Mouse (Mus musculus) forebrain, embryonic 10.5 days (tissue): ENCODE data around the gene Ahr. TPM values are rescaled to one million over a fixed set of nuclear protein-coding genes. Genes with fewer than 3 reads are reported as not detected.

ENCODE experiments used
- DNase-seq: peaks from one replicate; pipeline ENCODE4 v3.0.0-alpha.2; 2017; ENCODE audit warnings: low spot score; ENCODE audit errors: extremely low spot score
- H3K27ac ChIP-seq: fragments of 300-500 bp; sonication (generic); 2 replicates; pipeline ENCODE4 v1.5.1; 2016; ENCODE audit warnings: mild to moderate bottlenecking
- H3K27me3 ChIP-seq: fragments of 300-500 bp; sonication (generic); 2 replicates; pipeline ENCODE4 v1.6.1; 2016; ENCODE audit warnings: mild to moderate bottlenecking; ENCODE audit not compliant: poor library complexity, severe bottlenecking
- H3K36me3 ChIP-seq: fragments of 300-500 bp; sonication (generic); replicated peaks from 2 replicates; pipeline ENCODE4 v1.6.1; 2016; ENCODE audit warnings: mild to moderate bottlenecking, moderate library complexity
- H3K4me1 ChIP-seq: fragments of 300-500 bp; sonication (generic); 2 replicates; pipeline ENCODE4 v1.6.1; 2016
- H3K4me3 ChIP-seq: fragments of 300-500 bp; sonication (generic); 2 replicates; pipeline ENCODE4 v1.5.1; 2016; ENCODE audit warnings: mild to moderate bottlenecking, moderate library complexity
- H3K9me3 ChIP-seq: fragments of 300-500 bp; sonication (generic); 2 replicates; pipeline ENCODE4 v1.6.1; 2016; ENCODE audit warnings: mild to moderate bottlenecking, moderate library complexity
- WGBS: fragments of 180-500 bp; shearing (Covaris S2); methylation state at CpG from one replicate; pipeline ENCODE4 v1.1.7; 2016; 5-methylcytosine and 5-hydroxymethylcytosine counted together
- polyA plus RNA-seq: library from polyadenylated mRNA; unstranded; fragments of >200 nt; fragmentation: Nextera tagmentation; extraction: Ambion mirVana; gene quantifications from 2 replicates; pipeline ENCODE4 v1.2.1, GENCODE M21; 2016

The Ahr gene
- polyA plus RNA-seq, result 1.4 and 1.8 TPM in 2 replicates

GRCm38 (mm10) chr12:35534754-35535236 lies at the start of gene Ahr:
Gene Ahr (minus strand): TSS chr12:35535038.
- Histone ChIP-seq H3K27me3 (peaks cover 21% of the 10 kb centered on the region), H3K4me3 (peak within 1 kb of the TSS; percentile 80), H3K4me1 (peaks cover 12% of the 10 kb centered on the region), H3K9me3 (no peaks in the 10 kb centered on the region), H3K27ac (peak within 1 kb of the TSS; percentile 81), H3K36me3 (no peaks in the 10 kb centered on the region)
- 0% methylated on average over 46 of the region's 52 CpGs for WGBS
- DNase-seq, result peak; percentile 86

- WGBS, result 81% methylated on average over 4 of the region's 4 CpGs
- Histone ChIP-seq H3K4me1 (no peaks in the 10 kb centered on the region), H3K9me3 (no peaks in the 10 kb centered on the region), H3K27me3 (no peaks in the 10 kb centered on the region), H3K36me3 (no peaks in the 10 kb centered on the region), H3K27ac (no peak overlapping the region), H3K4me3 (no peak overlapping the region)
- no peak for DNase-seq
Measured at GRCm38 (mm10) chr12:35578826-35579225, 44.0 kb upstream of the Ahr start.

- H3K4me1 ChIP-seq, result no peaks in the 10 kb centered on the region
- no peaks in the 10 kb centered on the region for H3K9me3 ChIP-seq
- no peak for DNase-seq
- H3K4me3 ChIP-seq, result no peak overlapping the region
- no peaks in the 10 kb centered on the region for H3K27me3 ChIP-seq
- no peak overlapping the region for H3K27ac ChIP-seq
- no peaks in the 10 kb centered on the region for H3K36me3 ChIP-seq
- 89% methylated on average over 4 of the region's 4 CpGs for WGBS
Measured at GRCm38 (mm10) chr12:35576107-35576506, 41.3 kb upstream of the Ahr start.

- no peaks in the 10 kb centered on the region for H3K4me1 ChIP-seq
- no peak for DNase-seq
- no peak overlapping the region for H3K4me3 ChIP-seq
- H3K9me3 ChIP-seq, result no peaks in the 10 kb centered on the region
- no peak overlapping the region for H3K27ac ChIP-seq
- no peaks in the 10 kb centered on the region for H3K36me3 ChIP-seq
- H3K27me3 ChIP-seq, result no peaks in the 10 kb centered on the region
- 82% methylated on average over 2 of the region's 2 CpGs for WGBS
Measured at GRCm38 (mm10) chr12:35573713-35574112, 38.9 kb upstream of the Ahr start.

- H3K27ac ChIP-seq, result no peak overlapping the region
- 90% methylated on average over 3 of the region's 3 CpGs for whole genome bisulfite sequencing
Measured at GRCm38 (mm10) chr12:35562826-35563225, 28.0 kb upstream of the Ahr start.

GRCm38 (mm10) chr12:35558868-35559267 lies 24.0 kb upstream of the Ahr start:
- Histone ChIP-seq H3K4me3 (no peak overlapping the region), H3K4me1 (no peaks in the 10 kb centered on the region), H3K36me3 (no peaks in the 10 kb centered on the region), H3K27me3 (no peaks in the 10 kb centered on the region), H3K9me3 (no peaks in the 10 kb centered on the region), H3K27ac (no peak overlapping the region)
- DNase-seq, result no peak
- WGBS, result 91% methylated on average over 2 of the region's 2 CpGs

More at GRCm38 (mm10) chr12:35562826-35563225, 28.0 kb upstream of the Ahr start:
- Histone ChIP-seq H3K27me3 (no peaks in the 10 kb centered on the region), H3K4me1 (no peaks in the 10 kb centered on the region), H3K36me3 (no peaks in the 10 kb centered on the region), H3K4me3 (no peak overlapping the region), H3K9me3 (no peaks in the 10 kb centered on the region)
- DNase-seq, result no peak

GRCm38 (mm10) chr12:35555925-35556324 lies 21.1 kb upstream of the Ahr start:
- 82% methylated on average over 6 of the region's 6 CpGs for WGBS
- H3K27ac ChIP-seq, result no peak overlapping the region
- DNase-seq, result no peak
- H3K4me1 ChIP-seq, result no peaks in the 10 kb centered on the region
- no peaks in the 10 kb centered on the region for H3K36me3 ChIP-seq
- H3K9me3 ChIP-seq, result peaks cover 3% of the 10 kb centered on the region; the same call in 1 of the 2 replicates
- no peak overlapping the region for H3K4me3 ChIP-seq
- no peaks in the 10 kb centered on the region for H3K27me3 ChIP-seq

GRCm38 (mm10) chr12:35554309-35554708 lies 19.5 kb upstream of the Ahr start:
- 84% methylated on average over 4 of the region's 4 CpGs for WGBS
- H3K27ac ChIP-seq, result no peak overlapping the region
- DNase-seq, result no peak
- no peaks in the 10 kb centered on the region for H3K36me3 ChIP-seq
- no peak overlapping the region for H3K4me3 ChIP-seq
- no peaks in the 10 kb centered on the region for H3K27me3 ChIP-seq
- peaks cover 6% of the 10 kb centered on the region; the same call in 1 of the 2 replicates for H3K9me3 ChIP-seq
- no peaks in the 10 kb centered on the region for H3K4me1 ChIP-seq

GRCm38 (mm10) chr12:35553174-35553573 lies 18.3 kb upstream of the Ahr start:
- H3K9me3 ChIP-seq, result peaks cover 6% of the 10 kb centered on the region; the same call in 1 of the 2 replicates
- no peak for DNase-seq
- 91% methylated on average over 3 of the region's 3 CpGs for WGBS

GRCm38 (mm10) chr12:35550299-35550698 lies 15.5 kb upstream of the Ahr start:
- H3K4me1 ChIP-seq, result no peaks in the 10 kb centered on the region
- no peak for DNase-seq
- H3K27me3 ChIP-seq, result no peaks in the 10 kb centered on the region
- no peaks in the 10 kb centered on the region for H3K36me3 ChIP-seq
- H3K4me3 ChIP-seq, result no peak overlapping the region
- no peak overlapping the region for H3K27ac ChIP-seq
- H3K9me3 ChIP-seq, result peaks cover 6% of the 10 kb centered on the region; the same call in 1 of the 2 replicates

More at GRCm38 (mm10) chr12:35553174-35553573, 18.3 kb upstream of the Ahr start:
- Histone ChIP-seq H3K4me1 (no peaks in the 10 kb centered on the region), H3K27me3 (no peaks in the 10 kb centered on the region), H3K36me3 (no peaks in the 10 kb centered on the region), H3K4me3 (no peak overlapping the region), H3K27ac (no peak overlapping the region)

- Histone ChIP-seq H3K27me3 (no peaks in the 10 kb centered on the region), H3K9me3 (no peaks in the 10 kb centered on the region), H3K4me3 (no peak overlapping the region), H3K36me3 (no peaks in the 10 kb centered on the region), H3K27ac (no peak overlapping the region), H3K4me1 (no peaks in the 10 kb centered on the region)
- 82% methylated on average over 3 of the region's 3 CpGs for WGBS
- no peak for DNase-seq
Measured at GRCm38 (mm10) chr12:35542836-35543235, 8.0 kb upstream of the Ahr start.

- peaks cover 12% of the 10 kb centered on the region for H3K4me1 ChIP-seq
- no peak for DNase-seq
- 59% methylated on average over 3 of the region's 3 CpGs for WGBS
Measured at GRCm38 (mm10) chr12:35538843-35539242, 4.0 kb upstream of the Ahr start.

GRCm38 (mm10) chr12:35534114-35534753 lies 604 bp downstream of the Ahr start:
- Histone ChIP-seq H3K4me3 (peak overlapping the region; percentile 80), H3K36me3 (no peaks in the 10 kb centered on the region), H3K9me3 (no peaks in the 10 kb centered on the region), H3K4me1 (peaks cover 12% of the 10 kb centered on the region), H3K27ac (peak overlapping the region; percentile 81), H3K27me3 (peaks cover 21% of the 10 kb centered on the region)
- under 1% methylated on average over 49 of the region's 49 CpGs for WGBS
- DNase-seq, result peak; percentile 25

More at GRCm38 (mm10) chr12:35538843-35539242, 4.0 kb upstream of the Ahr start:
- Histone ChIP-seq H3K9me3 (no peaks in the 10 kb centered on the region), H3K27ac (no peak overlapping the region), H3K4me3 (no peak overlapping the region), H3K27me3 (peaks cover 8% of the 10 kb centered on the region), H3K36me3 (no peaks in the 10 kb centered on the region)
